Mouse (Mus musculus) CD4-positive, CD25-positive, alpha-beta regulatory T cell, adult 9 weeks (primary cell): ENCODE data around the gene Sh2d7. TPM values are rescaled to one million over a fixed set of nuclear protein-coding genes. Genes with fewer than 3 reads are reported as not detected.

ENCODE experiments used
- polyA plus RNA-seq: library from polyadenylated mRNA; unstranded; fragments of 100-300 nt; shearing (Covaris generic); gene quantifications from one replicate; pipeline ENCODE4 v1.2.1, GENCODE M21; 2017

Sh2d7 gene
- polyA plus RNA-seq = not detected

GRCm38 (mm10) chr9:54538684-54539083 is at the start of gene Sh2d7:
Gene Sh2d7, plus strand, starts transcription at chr9:54538984.

GRCm38 (mm10) chr9:54501453-54502110 is 37.2 kb upstream of the Sh2d7 start, which contains the start of gene Dmxl2:
Gene Dmxl2, minus strand, starts transcription at chr9:54501626.

GRCm38 (mm10) chr9:54559771-54560471 is 21.1 kb downstream of the Sh2d7 start, which contains the start of gene Cib2:
Gene Cib2, minus strand, starts transcription at chr9:54560218.

GRCm38 (mm10) chr9:54586199-54587061 is 47.6 kb downstream of the Sh2d7 start, which contains the start of gene Idh3a:
Gene Idh3a, plus strand, starts transcription at chr9:54586334.

Other genes starting within 250 kb of the Sh2d7 start
- gene Dmxl2, start 37.4 kb upstream of the Sh2d7 start, polyA plus RNA-seq = 0.10 TPM
- 0.32 TPM for gene Cib2, start 21.2 kb downstream of the Sh2d7 start, polyA plus RNA-seq
- 106 TPM for gene Idh3a, start 47.4 kb downstream of the Sh2d7 start, polyA plus RNA-seq
- 41.4 TPM for gene Acsbg1, start 122.9 kb downstream of the Sh2d7 start, polyA plus RNA-seq
- 3.7 TPM for gene Dnaja4, start 159.9 kb downstream of the Sh2d7 start, polyA plus RNA-seq
- 105 TPM for gene Wdr61, start 195.5 kb downstream of the Sh2d7 start, polyA plus RNA-seq
- not detected for gene Crabp1, start 225.8 kb downstream of the Sh2d7 start, polyA plus RNA-seq